Mouse (Mus musculus) embryonic facial prominence, embryonic 11.5 days (tissue): ENCODE measurements around the gene Fgfr2. TPM values are rescaled to one million over a fixed set of nuclear protein-coding genes. Genes with fewer than 3 reads are reported as not detected.
A peak's percentile ranks its signal among the peaks of the same experiment; 100 is the strongest.

Experiments used
- ATAC-seq: fragments of 200-750 bp; cut with Nextera tagmentation; replicated peaks from 2 replicates; pipeline ENCODE4 v1.8.0; 2017; ENCODE audit warnings: low read depth; ENCODE audit not compliant: insufficient number of reproducible peaks, low FRiP score, low TSS enrichment
- DNase-seq: peaks from one replicate; pipeline ENCODE4 v3.0.0-alpha.2; 2015; ENCODE audit warnings: low spot score
- H3K27ac ChIP-seq: fragments of 300-500 bp; sonication (generic); replicated peaks from 2 replicates; pipeline ENCODE4 v1.5.1; 2014; ENCODE audit warnings: mild to moderate bottlenecking, low read depth, low read length, control low read depth
- H3K27me3 ChIP-seq: fragments of 300-500 bp; sonication (generic); 2 replicates; pipeline ENCODE4 v1.6.1; 2014; ENCODE audit warnings: mild to moderate bottlenecking, low read length, moderate library complexity, mixed read lengths; ENCODE audit not compliant: control insufficient read depth, insufficient read depth
- H3K36me3 ChIP-seq: fragments of 300-500 bp; sonication (generic); replicated peaks from 2 replicates; pipeline ENCODE4 v1.6.1; 2014; ENCODE audit warnings: low read depth, mild to moderate bottlenecking, low read length, moderate library complexity, mixed read lengths; ENCODE audit not compliant: control insufficient read depth, insufficient read depth
- H3K4me1 ChIP-seq: fragments of 300-500 bp; sonication (generic); 2 replicates; pipeline ENCODE4 v1.6.1; 2014; ENCODE audit warnings: low read length, mixed read lengths; ENCODE audit not compliant: control insufficient read depth, insufficient read depth
- H3K4me2 ChIP-seq: fragments of 300-500 bp; sonication (generic); 2 replicates; pipeline ENCODE4 v1.6.1; 2014; ENCODE audit warnings: low read depth, mild to moderate bottlenecking, control low read depth, low read length, moderate library complexity
- H3K4me3 ChIP-seq: fragments of 300-500 bp; sonication (generic); 2 replicates; pipeline ENCODE4 v1.5.1; 2014; ENCODE audit warnings: low read depth, low read length, control low read depth
- H3K9ac ChIP-seq: fragments of 300-500 bp; sonication (generic); replicated peaks from 2 replicates; pipeline ENCODE4 v1.6.1; 2014; ENCODE audit warnings: mild to moderate bottlenecking, control low read depth, low read length
- H3K9me3 ChIP-seq: fragments of 300-500 bp; sonication (generic); replicated peaks from 2 replicates; pipeline ENCODE4 v1.6.1; 2016; ENCODE audit warnings: mild to moderate bottlenecking, low read length, inconsistent platforms, mixed read lengths; ENCODE audit not compliant: control insufficient read depth
- WGBS: fragments of 180-500 bp; shearing (Covaris S2); extraction: QIAGEN DNeasy Blood & Tissue Kit; methylation state at CpG from one replicate; pipeline ENCODE4 v1.1.7; 2014; 5-methylcytosine and 5-hydroxymethylcytosine counted together
- polyA plus RNA-seq: library from polyadenylated mRNA; unstranded; fragments of >200 nt; fragmentation: Nextera tagmentation; extraction: Ambion mirVana; gene quantifications from 2 replicates; pipeline ENCODE4 v1.2.1, GENCODE M21; 2014

Fgfr2 gene
- polyA plus RNA-seq, 1 experiment from 2014 or later = 75.6 TPM

- Histone ChIP-seq H3K4me2 (no peak overlapping the region), H3K4me1 (no peaks in the 10 kb centered on the region), H3K27ac (no peak overlapping the region), H3K9me3 (no peaks in the 10 kb centered on the region), H3K9ac (no peak overlapping the region), H3K27me3 (no peaks in the 10 kb centered on the region), H3K36me3 (no peaks in the 10 kb centered on the region), H3K4me3 (no peak overlapping the region)
- ATAC-seq (no peak), DNase-seq (no peak)
- WGBS = 90% methylated on average over 4 of the region's 4 CpGs
Measured at GRCm38 (mm10) chr7:130854684-130855292, 2268.4 kb downstream of the Fgfr2 start.

DNA sequence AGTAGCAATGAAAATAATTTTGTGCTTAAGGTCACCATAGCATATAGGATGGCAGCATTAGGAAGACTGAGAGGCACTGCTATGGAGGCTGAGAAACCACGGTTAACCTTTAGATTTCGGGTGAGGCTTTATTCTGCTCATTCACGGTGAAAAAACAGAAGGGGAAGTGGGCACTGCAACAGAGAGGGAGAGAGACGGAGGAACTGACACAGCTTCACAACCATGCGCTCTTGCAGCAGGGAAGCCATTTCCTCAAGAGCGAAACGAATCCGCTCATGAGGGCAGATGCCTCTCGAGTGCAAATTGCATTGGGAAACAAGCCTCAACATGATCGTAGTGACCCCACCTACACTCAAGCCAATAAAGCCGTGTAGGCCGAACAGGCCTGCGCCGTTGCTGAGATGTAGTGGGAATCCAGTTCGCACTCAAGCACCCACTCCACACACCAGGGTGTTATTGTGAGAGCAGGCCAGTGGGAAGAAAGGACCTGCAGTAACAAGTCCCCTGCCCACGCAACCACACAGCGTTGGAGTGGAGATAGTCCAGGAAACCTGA is 2275.9 kb downstream of the Fgfr2 start:
- Histone ChIP-seq H3K9me3 (no peaks in the 10 kb centered on the region), H3K27ac (no peak overlapping the region), H3K27me3 (no peaks in the 10 kb centered on the region), H3K4me3 (no peak overlapping the region), H3K9ac (no peak overlapping the region), H3K4me2 (no peak overlapping the region), H3K36me3 (no peaks in the 10 kb centered on the region), H3K4me1 (no peaks in the 10 kb centered on the region)
- DNase-seq = no peak
- no peak for ATAC-seq
- 87% methylated on average over 17 of the region's 17 CpGs for WGBS

DNA sequence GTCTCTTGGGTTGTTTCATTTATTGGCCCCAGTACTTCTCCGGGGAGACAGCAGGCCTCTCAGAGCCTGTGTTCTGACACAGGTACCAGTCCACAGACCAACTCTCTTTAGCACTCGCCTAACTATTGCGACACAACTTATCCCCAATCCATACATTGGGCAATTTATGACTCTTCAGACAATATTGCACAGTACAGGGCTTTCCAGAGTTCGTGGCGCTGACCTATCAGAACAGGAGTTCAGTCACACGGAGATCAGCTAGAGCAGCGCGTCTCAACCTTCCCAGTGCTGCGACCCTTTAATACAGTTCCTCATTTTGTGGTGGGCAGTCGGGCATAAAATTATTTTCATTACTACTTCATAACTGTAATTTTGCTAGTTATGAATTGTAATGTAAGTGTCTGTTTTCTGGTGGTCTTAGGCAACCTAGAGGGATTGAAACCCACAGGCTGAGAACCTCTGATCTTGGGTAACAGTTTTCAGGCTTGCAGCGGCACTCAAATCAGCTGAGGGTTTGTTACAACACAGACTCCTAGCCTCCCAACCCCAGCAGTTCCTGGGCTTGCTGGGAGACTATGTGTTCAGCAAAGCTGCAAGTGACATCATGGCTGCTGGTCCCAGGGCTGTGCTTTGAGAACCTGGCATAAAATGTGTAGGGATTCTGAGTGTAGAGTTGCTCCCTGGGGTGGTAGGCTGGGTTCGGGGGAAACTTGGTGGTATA is 2283.6 kb downstream of the Fgfr2 start:
- no peak for DNase-seq
- WGBS = 89% methylated on average over 12 of the region's 12 CpGs
- Histone ChIP-seq H3K36me3 (no peaks in the 10 kb centered on the region), H3K4me1 (peaks cover 4% of the 10 kb centered on the region; the same call in 1 of the 2 replicates), H3K9me3 (no peaks in the 10 kb centered on the region), H3K27ac (no peak overlapping the region), H3K4me2 (no peak overlapping the region), H3K4me3 (no peak overlapping the region), H3K9ac (no peak overlapping the region), H3K27me3 (no peaks in the 10 kb centered on the region)
- ATAC-seq = no peak

DNA sequence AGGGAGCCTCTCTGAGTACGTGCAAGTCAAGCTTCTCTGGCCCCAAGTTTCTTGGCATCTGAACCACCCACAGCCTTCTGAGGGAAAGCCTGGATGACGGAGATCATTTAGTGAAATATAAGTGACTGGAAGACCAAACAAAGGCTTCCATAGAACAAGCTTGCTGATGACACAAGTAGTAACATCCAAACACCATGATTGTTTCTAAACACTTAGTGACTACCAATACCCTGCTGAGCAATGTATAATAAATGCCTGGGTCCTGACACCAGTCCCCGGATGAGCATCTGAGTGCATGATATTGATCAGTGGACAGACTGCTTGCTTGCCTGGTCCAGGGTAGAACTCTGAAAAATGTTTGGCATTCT is 2284.5 kb downstream of the Fgfr2 start:
- no peaks in the 10 kb centered on the region for H3K9me3 ChIP-seq
- no peak for DNase-seq
- ATAC-seq = no peak
- H3K36me3 ChIP-seq = no peaks in the 10 kb centered on the region
- WGBS = 63% methylated on average over 3 of the region's 3 CpGs
- no peak overlapping the region for H3K9ac ChIP-seq
- peaks cover 4% of the 10 kb centered on the region; the same call in 1 of the 2 replicates for H3K4me1 ChIP-seq
- H3K27me3 ChIP-seq = no peaks in the 10 kb centered on the region
- no peak overlapping the region for H3K4me2 ChIP-seq
- no peak overlapping the region for H3K27ac ChIP-seq
- H3K4me3 ChIP-seq = no peak overlapping the region

- Histone ChIP-seq H3K27ac (0 out of 2 replicates have a peak overlapping the region, but pooled peaks have one; percentile 1), H3K4me1 (peaks cover 4% of the 10 kb centered on the region; the same call in 1 of the 2 replicates), H3K4me3 (no peak overlapping the region), H3K4me2 (no peak overlapping the region), H3K27me3 (no peaks in the 10 kb centered on the region), H3K9ac (no peak overlapping the region), H3K9me3 (no peaks in the 10 kb centered on the region), H3K36me3 (no peaks in the 10 kb centered on the region)
- 26% methylated on average over 12 of the region's 12 CpGs for WGBS
- ATAC-seq = peak; percentile 69; the same call in 1 of the 2 replicates
- peak; percentile 15 for DNase-seq
Measured at GRCm38 (mm10) chr7:130837941-130838657, 2285.1 kb downstream of the Fgfr2 start.

DNA sequence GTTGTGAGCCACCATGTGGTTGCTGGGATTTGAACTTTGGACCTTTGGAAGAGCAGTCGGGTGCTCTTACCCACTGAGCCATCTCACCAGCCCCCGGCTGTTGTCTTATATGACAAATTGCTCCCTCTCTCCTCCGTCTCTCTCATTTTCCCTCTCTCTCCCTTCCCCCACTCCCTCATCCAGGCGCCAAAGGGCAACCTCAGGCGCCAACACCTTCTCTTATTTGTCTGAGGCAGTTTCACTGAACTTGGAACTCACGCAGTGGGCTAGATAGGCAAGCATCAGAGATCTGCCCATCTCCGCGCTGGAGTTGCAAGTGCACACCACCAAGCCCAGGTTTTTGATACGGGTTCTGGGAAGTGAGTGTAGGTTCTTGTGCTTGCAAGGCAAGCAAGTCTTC is 2287.1 kb downstream of the Fgfr2 start:
- H3K9ac ChIP-seq = no peak overlapping the region
- H3K4me2 ChIP-seq = no peak overlapping the region
- ATAC-seq (no peak), DNase-seq (no peak)
- WGBS = 78% methylated on average over 9 of the region's 9 CpGs
- H3K4me1 ChIP-seq = peaks cover 4% of the 10 kb centered on the region; the same call in 1 of the 2 replicates
- no peaks in the 10 kb centered on the region for H3K36me3 ChIP-seq
- H3K4me3 ChIP-seq = no peak overlapping the region
- H3K27ac ChIP-seq = no peak overlapping the region
- no peaks in the 10 kb centered on the region for H3K27me3 ChIP-seq
- no peaks in the 10 kb centered on the region for H3K9me3 ChIP-seq

- DNase-seq = peak; percentile 51
- no peak overlapping the region for H3K4me3 ChIP-seq
- 0 out of 2 replicates have a peak overlapping the region, but pooled peaks have one; percentile 13 for H3K27ac ChIP-seq
Measured at GRCm38 (mm10) chr7:130834958-130835861, 2287.9 kb downstream of the Fgfr2 start.

More at GRCm38 (mm10) chr7:130834958-130835861, 2287.9 kb downstream of the Fgfr2 start:
- no peak overlapping the region for H3K4me2 ChIP-seq
- no peak for ATAC-seq
- 13% methylated on average over 18 of the region's 18 CpGs for WGBS
- H3K4me1 ChIP-seq = peaks cover 4% of the 10 kb centered on the region; the same call in 1 of the 2 replicates
- H3K27me3 ChIP-seq = no peaks in the 10 kb centered on the region
- H3K36me3 ChIP-seq = no peaks in the 10 kb centered on the region
- no peaks in the 10 kb centered on the region for H3K9me3 ChIP-seq
- H3K9ac ChIP-seq = no peak overlapping the region
